Mouse (Mus musculus): ENCODE results near the gene Cebpb.

Cebpb gene

GRCm38 (mm10) chr2:167665972-167666713 lies 22.6 kb upstream of the Cebpb start:
- no peak for DNase-seq (ENCODE audit: low read depth)

GRCm38 (mm10) chr2:167668426-167668825 lies 20.3 kb upstream of the Cebpb start:
- DNase-seq (ENCODE audit: low read depth), result no peak

GRCm38 (mm10) chr2:167669398-167669797 lies 19.3 kb upstream of the Cebpb start:
- DNase-seq (ENCODE audit: low read depth), result no peak

- no peak for DNase-seq (ENCODE audit: low read depth)
These were observed 17.5 kb upstream of the Cebpb start for GRCm38 (mm10) chr2:167671101-167671633.

GRCm38 (mm10) chr2:167672212-167672685 lies 16.5 kb upstream of the Cebpb start:
- no peak for DNase-seq (ENCODE audit: low read depth)

GRCm38 (mm10) chr2:167675120-167675909 lies 13.4 kb upstream of the Cebpb start:
- peak; percentile 61 for DNase-seq (ENCODE audit: low read depth)

- peak; percentile 46 for DNase-seq (ENCODE audit: low read depth)
These were observed 10.1 kb upstream of the Cebpb start for GRCm38 (mm10) chr2:167678600-167678999.

- peak; percentile 80 for DNase-seq (ENCODE audit: low read depth)
These were observed 8.7 kb upstream of the Cebpb start for GRCm38 (mm10) chr2:167679902-167680430.

- peak; percentile 78 for DNase-seq (ENCODE audit: low read depth)
These were observed 8.1 kb upstream of the Cebpb start for GRCm38 (mm10) chr2:167680657-167681056.

- no peak for DNase-seq (ENCODE audit: low read depth)
These were observed 5.0 kb upstream of the Cebpb start for GRCm38 (mm10) chr2:167683721-167684120.

GRCm38 (mm10) chr2:167685137-167685536 lies 3.6 kb upstream of the Cebpb start:
- DNase-seq (ENCODE audit: low read depth), result peak; percentile 97

GRCm38 (mm10) chr2:167685865-167686264 lies 2.9 kb upstream of the Cebpb start:
- DNase-seq (ENCODE audit: low read depth), result peak; percentile 33

GRCm38 (mm10) chr2:167686382-167687249 lies 2.1 kb upstream of the Cebpb start:
- DNase-seq (ENCODE audit: low read depth), result peak; percentile 60

GRCm38 (mm10) chr2:167687250-167687586 lies 1.5 kb upstream of the Cebpb start:
- DNase-seq (ENCODE audit: low read depth), result no peak

- DNase-seq (ENCODE audit: low read depth), result no peak
These were observed 1.0 kb upstream of the Cebpb start for GRCm38 (mm10) chr2:167687651-167688101.

- peak; percentile 25 for DNase-seq (ENCODE audit: low read depth)
These were observed 603 bp upstream of the Cebpb start for GRCm38 (mm10) chr2:167688126-167688497.

- DNase-seq (ENCODE audit: low read depth), result peak; percentile 79
These were observed 945 bp downstream of the Cebpb start, which contains the start of gene Tmem189 for GRCm38 (mm10) chr2:167689501-167690218. TSS of gene Tmem189 (minus strand) at chr2:167689822.

- DNase-seq (ENCODE audit: low read depth), result peak; percentile 87
These were observed 1.7 kb downstream of the Cebpb start for GRCm38 (mm10) chr2:167690219-167690961.

- peak; percentile 64 for DNase-seq (ENCODE audit: low read depth)
These were observed 2.2 kb downstream of the Cebpb start for GRCm38 (mm10) chr2:167690962-167691311.

- peak; percentile 36 for DNase-seq (ENCODE audit: low read depth)
These were observed 2.7 kb downstream of the Cebpb start for GRCm38 (mm10) chr2:167691410-167691809.
